Mouse (Mus musculus) right cerebral cortex, postnatal 4 days (tissue): ENCODE results near the gene Rtl8a.
"Not testable (repeated sequence)": the region's sequence is repeated elsewhere in the genome, so short reads cannot be mapped to it uniquely, and the experiment has no call there.

Source experiments
- DNase-seq: peaks from one replicate; pipeline ENCODE4 v3.0.0-alpha.2; 2022

The Rtl8a gene

GRCm38 (mm10) chrX:53642980-53643961 lies at the start of gene Rtl8a:
Gene Rtl8a (minus strand): TSS chrX:53643682.
- DNase-seq = peak; percentile 63

- no peak for DNase-seq
These were observed 49.7 kb upstream of the Rtl8a start for GRCm38 (mm10) chrX:53693141-53693540.

GRCm38 (mm10) chrX:53692065-53692464 lies 48.6 kb upstream of the Rtl8a start:
- DNase-seq = no peak

- DNase-seq = not testable (repeated sequence)
These were observed 41.2 kb upstream of the Rtl8a start for GRCm38 (mm10) chrX:53684676-53685075.

GRCm38 (mm10) chrX:53682650-53683049 lies 39.2 kb upstream of the Rtl8a start:
- DNase-seq = not testable (repeated sequence)

- DNase-seq = peak; percentile 83
These were observed 33.5 kb upstream of the Rtl8a start for GRCm38 (mm10) chrX:53676943-53677342.

GRCm38 (mm10) chrX:53670696-53671095 lies 27.2 kb upstream of the Rtl8a start:
- not testable (repeated sequence) for DNase-seq

- peak; percentile 65 for DNase-seq
These were observed 26.8 kb upstream of the Rtl8a start, which contains the start of gene Rtl8b for GRCm38 (mm10) chrX:53670294-53670693. Gene Rtl8b (minus strand): TSS chrX:53670408.

GRCm38 (mm10) chrX:53669557-53670270 lies 26.2 kb upstream of the Rtl8a start:
- DNase-seq = not testable (repeated sequence)

- DNase-seq = not testable (repeated sequence)
These were observed 9.4 kb upstream of the Rtl8a start for GRCm38 (mm10) chrX:53652917-53653316.

- DNase-seq = no peak
These were observed 2.4 kb upstream of the Rtl8a start for GRCm38 (mm10) chrX:53645885-53646284.

- not testable (repeated sequence) for DNase-seq
These were observed 890 bp downstream of the Rtl8a start for GRCm38 (mm10) chrX:53642604-53642979.

- DNase-seq = not testable (repeated sequence)
These were observed 5.4 kb downstream of the Rtl8a start for GRCm38 (mm10) chrX:53638107-53638506.

GRCm38 (mm10) chrX:53611395-53611794 lies 32.1 kb downstream of the Rtl8a start:
- not testable (repeated sequence) for DNase-seq

- DNase-seq = peak; percentile 63
These were observed 32.9 kb downstream of the Rtl8a start for GRCm38 (mm10) chrX:53610571-53610970.

- DNase-seq = not testable (repeated sequence)
These were observed 34.6 kb downstream of the Rtl8a start, which contains the start of gene Gm14597 for GRCm38 (mm10) chrX:53608879-53609278. Gene Gm14597 (minus strand): TSS chrX:53608979.

GRCm38 (mm10) chrX:53608122-53608813 lies 35.2 kb downstream of the Rtl8a start:
- peak; percentile 16 for DNase-seq

- peak; percentile 74 for DNase-seq
These were observed 36.0 kb downstream of the Rtl8a start, which contains the start of gene Rtl8c for GRCm38 (mm10) chrX:53607242-53608121. Gene Rtl8c (plus strand): TSS chrX:53608032.

GRCm38 (mm10) chrX:53606176-53606575 lies 37.3 kb downstream of the Rtl8a start:
- not testable (repeated sequence) for DNase-seq

GRCm38 (mm10) chrX:53599993-53600392 lies 43.5 kb downstream of the Rtl8a start:
- peak; percentile 73 for DNase-seq
